Mouse (Mus musculus) midbrain, embryonic 13.5 days (tissue): ENCODE measurements at regions not wholly inside any gene's neighbourhood (a gene's known extent, or its start where the extent isn't known, plus 50 kb on each side); places are given as distances from the start of the nearest gene placed in this dataset.

ENCODE experiments used
- ATAC-seq: fragments of 200-750 bp; cut with Nextera tagmentation; 2 replicates; pipeline ENCODE4 v1.8.0; 2017; ENCODE audit warnings: mild to moderate bottlenecking, moderate TSS enrichment, moderate library complexity
- H3K27ac ChIP-seq: fragments of 300-500 bp; sonication (generic); 2 replicates; pipeline ENCODE4 v1.5.1; 2015; ENCODE audit warnings: inconsistent platforms, mild to moderate bottlenecking, moderate library complexity
- H3K27me3 ChIP-seq: fragments of 300-500 bp; sonication (generic); 2 replicates; pipeline ENCODE4 v1.6.1; 2015; ENCODE audit warnings: mild to moderate bottlenecking, inconsistent platforms
- H3K36me3 ChIP-seq: fragments of 300-500 bp; sonication (generic); 2 replicates; pipeline ENCODE4 v1.6.1; 2015; ENCODE audit warnings: mild to moderate bottlenecking, inconsistent platforms
- H3K4me1 ChIP-seq: fragments of 300-500 bp; sonication (generic); replicated peaks from 2 replicates; pipeline ENCODE4 v1.6.1; 2015; ENCODE audit warnings: inconsistent platforms
- H3K4me2 ChIP-seq: fragments of 300-500 bp; sonication (generic); replicated peaks from 2 replicates; pipeline ENCODE4 v1.6.1; 2015; ENCODE audit warnings: moderate library complexity, mild to moderate bottlenecking, inconsistent platforms
- H3K4me3 ChIP-seq: fragments of 300-500 bp; sonication (generic); replicated peaks from 2 replicates; pipeline ENCODE4 v1.5.1; 2015; ENCODE audit warnings: mild to moderate bottlenecking, inconsistent platforms
- H3K9ac ChIP-seq: fragments of 300-500 bp; sonication (generic); replicated peaks from 2 replicates; pipeline ENCODE4 v1.6.1; 2015; ENCODE audit warnings: mild to moderate bottlenecking, inconsistent platforms
- H3K9me3 ChIP-seq: fragments of 300-500 bp; sonication (generic); 2 replicates; pipeline ENCODE4 v1.6.1; 2016; ENCODE audit warnings: mild to moderate bottlenecking, inconsistent platforms
- WGBS: fragments of 180-500 bp; shearing (Covaris S2); methylation state at CpG from one replicate; pipeline ENCODE4 v1.1.7; 2015; 5-methylcytosine and 5-hydroxymethylcytosine counted together

DNA sequence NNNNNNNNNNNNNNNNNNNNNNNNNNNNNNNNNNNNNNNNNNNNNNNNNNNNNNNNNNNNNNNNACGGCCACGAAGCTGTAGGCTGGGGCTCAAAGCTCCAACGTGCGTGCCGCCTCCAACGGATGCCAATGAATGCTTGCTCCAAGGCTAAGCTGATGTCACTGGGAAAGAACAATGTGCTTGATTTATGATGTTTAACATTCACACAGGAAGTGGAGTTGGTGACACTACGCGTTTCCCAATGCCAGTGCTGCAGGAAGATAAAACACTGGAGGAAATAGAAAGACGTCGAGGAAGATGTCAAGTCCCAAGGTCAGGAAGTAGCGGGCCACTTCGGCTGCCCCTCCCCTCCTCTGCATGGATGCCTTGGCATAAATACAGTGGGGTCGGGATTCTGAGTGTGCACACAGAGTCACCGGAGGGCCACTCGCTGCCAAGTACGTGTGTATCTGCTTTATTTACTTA lies 180.7 kb upstream of the Azi2 start:
- Histone ChIP-seq H3K36me3 (no peaks in the 10 kb centered on the region), H3K4me2 (no peak overlapping the region), H3K9me3 (no peaks in the 10 kb centered on the region), H3K9ac (no peak overlapping the region), H3K27ac (no peak overlapping the region), H3K4me1 (0 out of 2 replicates have a peak, but pooled peaks cover 5% of the 10 kb centered on the region), H3K27me3 (no peaks in the 10 kb centered on the region), H3K4me3 (no peak overlapping the region)
- no peak for ATAC-seq
- WGBS, result 82% methylated on average over 16 of the region's 16 CpGs

DNA sequence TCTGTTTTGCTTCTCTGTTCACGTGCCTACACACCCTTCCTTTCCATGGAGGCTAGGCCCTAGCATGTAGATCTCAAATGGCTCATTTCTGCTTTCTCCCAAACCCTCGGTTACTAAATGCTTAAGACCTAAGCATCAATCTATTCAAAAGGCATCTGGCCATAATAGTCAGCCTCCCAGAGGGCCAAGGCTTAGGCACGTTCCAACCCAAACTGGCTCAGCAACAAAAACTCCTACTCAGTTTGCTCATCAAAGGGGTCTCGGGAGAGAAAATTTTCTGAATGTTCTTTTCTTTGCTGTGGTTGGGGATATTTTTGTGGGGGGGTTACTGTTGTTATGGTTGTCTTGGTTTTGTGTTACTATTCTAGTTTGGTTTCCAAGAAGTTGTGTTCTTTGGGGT lies 196.8 kb upstream of the Azi2 start:
- H3K36me3 ChIP-seq, result no peaks in the 10 kb centered on the region
- no peaks in the 10 kb centered on the region for H3K4me1 ChIP-seq
- no peak overlapping the region for H3K27ac ChIP-seq
- no peaks in the 10 kb centered on the region for H3K27me3 ChIP-seq
- H3K4me3 ChIP-seq, result no peak overlapping the region
- H3K4me2 ChIP-seq, result no peak overlapping the region
- H3K9ac ChIP-seq, result no peak overlapping the region
- ATAC-seq, result no peak
- H3K9me3 ChIP-seq, result no peaks in the 10 kb centered on the region
- WGBS, result 54% methylated on average over 4 of the region's 4 CpGs

DNA sequence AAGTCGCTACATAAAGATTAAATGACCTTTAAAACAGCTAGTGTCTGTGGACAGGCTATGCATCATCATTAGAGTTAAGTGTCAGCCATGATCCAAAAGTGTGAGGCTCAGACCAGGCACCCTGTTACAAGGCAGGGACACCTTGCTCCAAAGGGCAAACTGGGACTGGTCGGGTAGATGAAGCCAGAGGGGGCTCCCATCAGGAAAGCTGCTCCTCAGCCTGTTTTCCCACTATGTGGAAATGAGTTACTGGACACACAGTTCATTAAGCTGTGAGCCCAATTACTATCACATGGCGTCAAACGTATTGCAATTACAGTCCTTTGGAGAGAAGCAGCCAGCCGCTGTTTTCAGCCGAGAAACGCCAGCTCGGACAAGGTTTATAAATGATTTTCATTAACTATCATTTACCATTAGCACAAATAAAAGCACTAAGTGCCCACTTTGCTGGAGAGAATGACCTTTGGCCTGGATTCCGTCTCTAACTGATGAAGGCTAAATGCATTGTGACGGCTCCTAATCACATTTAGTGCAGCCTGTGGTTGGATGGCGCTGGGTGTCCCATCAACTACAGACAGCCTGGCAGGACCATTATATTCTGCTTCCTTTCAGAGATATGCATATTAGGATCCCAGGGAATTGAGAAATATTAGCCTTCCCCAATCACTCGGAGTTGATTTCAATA lies 203.5 kb upstream of the Azi2 start:
- 41% methylated on average over 12 of the region's 12 CpGs for WGBS
- Histone ChIP-seq H3K27ac (no peak overlapping the region), H3K27me3 (no peaks in the 10 kb centered on the region), H3K9me3 (no peaks in the 10 kb centered on the region), H3K4me3 (no peak overlapping the region), H3K4me1 (peaks cover 14% of the 10 kb centered on the region), H3K4me2 (no peak overlapping the region), H3K36me3 (no peaks in the 10 kb centered on the region), H3K9ac (no peak overlapping the region)
- 0 out of 2 replicates have a peak, but pooled peaks have one; percentile 40 for ATAC-seq

DNA sequence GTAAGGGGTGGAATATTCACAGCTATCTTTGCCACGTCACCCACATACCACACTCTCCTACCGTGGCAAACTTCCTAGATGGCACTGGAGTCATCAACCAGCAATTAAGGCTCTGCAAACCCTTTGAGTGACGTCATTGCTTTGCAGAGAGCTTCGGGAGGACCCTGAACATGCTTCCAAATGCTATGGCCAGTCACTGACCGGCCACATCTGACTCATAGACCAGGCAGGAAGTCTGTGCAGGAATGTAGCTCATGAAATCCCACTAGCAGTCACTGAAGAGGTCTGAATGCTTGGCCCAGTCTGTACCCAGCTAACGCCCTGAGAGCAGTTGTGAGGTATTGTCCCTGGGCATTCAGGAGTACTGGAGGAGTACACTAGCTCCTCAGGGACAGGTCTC lies 203.9 kb upstream of the Rbms3 start:
- 84% methylated on average over 6 of the region's 6 CpGs for WGBS
- ATAC-seq, result no peak
- H3K27ac ChIP-seq, result no peak overlapping the region

DNA sequence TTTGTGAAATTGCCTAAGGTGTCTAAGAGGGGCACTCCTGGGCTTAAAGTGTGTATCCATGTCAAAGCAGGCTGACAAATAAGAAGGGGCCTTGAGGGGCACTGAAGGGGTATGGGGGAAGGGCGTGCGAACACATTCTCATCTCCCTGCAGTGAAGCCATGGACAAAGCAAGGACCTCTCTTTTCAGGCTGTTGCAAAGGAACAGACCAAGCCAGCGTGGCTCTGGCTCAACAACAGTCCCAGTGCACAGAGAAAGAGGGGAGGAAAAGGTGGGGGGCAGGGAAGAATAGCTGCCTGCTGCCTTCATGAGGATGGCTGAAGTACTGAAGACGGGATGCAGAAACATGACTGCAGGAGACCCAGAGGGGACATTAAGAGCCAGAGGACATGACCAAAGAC lies 184.9 kb upstream of the Rbms3 start:
- peak; percentile 70 for ATAC-seq
- no peaks in the 10 kb centered on the region for H3K9me3 ChIP-seq
- H3K9ac ChIP-seq, result no peak overlapping the region
- no peak overlapping the region for H3K4me3 ChIP-seq
- H3K4me1 ChIP-seq, result peaks cover 13% of the 10 kb centered on the region
- WGBS, result 21% methylated on average over 4 of the region's 4 CpGs
- no peaks in the 10 kb centered on the region for H3K27me3 ChIP-seq
- no peak overlapping the region for H3K27ac ChIP-seq
- H3K4me2 ChIP-seq, result no peak overlapping the region
- H3K36me3 ChIP-seq, result no peaks in the 10 kb centered on the region

More for the DNA sequence above, 203.9 kb upstream of the Rbms3 start:
- Histone ChIP-seq H3K27me3 (no peaks in the 10 kb centered on the region), H3K9me3 (no peaks in the 10 kb centered on the region), H3K9ac (no peak overlapping the region), H3K4me1 (peaks cover 14% of the 10 kb centered on the region), H3K4me3 (no peak overlapping the region), H3K4me2 (no peak overlapping the region), H3K36me3 (no peaks in the 10 kb centered on the region)

DNA sequence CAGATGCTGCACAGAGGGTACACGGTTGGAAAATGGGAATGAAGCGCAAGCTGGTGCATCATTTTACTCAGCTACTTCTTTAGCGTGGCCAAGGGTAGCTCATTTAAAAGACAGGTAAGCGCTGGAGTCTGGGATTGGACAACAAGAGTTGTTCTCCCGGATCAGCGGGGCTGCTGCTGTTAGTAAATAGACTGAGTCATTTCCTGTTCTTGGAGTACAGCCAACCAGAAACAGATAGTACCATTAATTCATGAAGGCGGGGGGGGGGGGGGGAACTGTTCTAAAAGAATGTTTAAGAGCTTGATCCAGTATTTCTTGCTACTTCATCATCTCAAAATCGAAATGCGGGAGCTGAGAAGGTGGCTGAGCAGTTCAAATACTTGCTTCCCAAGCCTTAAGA lies 183.5 kb upstream of the Rbms3 start:
- Histone ChIP-seq H3K4me1 (peaks cover 13% of the 10 kb centered on the region), H3K9ac (no peak overlapping the region), H3K4me2 (no peak overlapping the region), H3K27ac (no peak overlapping the region), H3K9me3 (no peaks in the 10 kb centered on the region), H3K4me3 (no peak overlapping the region), H3K27me3 (no peaks in the 10 kb centered on the region), H3K36me3 (no peaks in the 10 kb centered on the region)
- ATAC-seq, result no peak
- WGBS, result 90% methylated on average over 9 of the region's 9 CpGs

DNA sequence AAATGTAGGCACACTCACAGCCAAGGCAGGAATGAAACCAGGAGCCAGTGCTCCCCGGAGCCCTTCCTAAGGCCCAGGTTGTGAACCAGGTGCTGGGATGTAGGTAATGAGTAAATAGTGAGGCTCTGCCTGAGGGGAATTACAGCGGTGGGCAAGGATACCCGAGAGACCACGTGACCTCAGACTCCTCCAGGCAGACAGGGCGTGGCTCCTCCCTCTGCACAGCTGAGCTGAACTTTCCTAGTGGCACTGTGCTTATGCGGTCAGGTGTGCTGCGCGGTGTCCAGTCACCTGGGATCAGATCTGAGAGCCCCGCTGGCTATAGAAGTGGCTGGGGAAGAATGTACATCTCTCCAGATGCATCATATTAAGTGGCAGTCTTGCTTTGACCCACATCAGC lies 176.1 kb upstream of the Rbms3 start:
- Histone ChIP-seq H3K36me3 (no peaks in the 10 kb centered on the region), H3K9me3 (no peaks in the 10 kb centered on the region), H3K27ac (no peak overlapping the region), H3K4me1 (no peaks in the 10 kb centered on the region), H3K4me2 (no peak overlapping the region), H3K27me3 (no peaks in the 10 kb centered on the region), H3K9ac (no peak overlapping the region), H3K4me3 (no peak overlapping the region)
- WGBS, result 88% methylated on average over 9 of the region's 9 CpGs
- no peak for ATAC-seq

DNA sequence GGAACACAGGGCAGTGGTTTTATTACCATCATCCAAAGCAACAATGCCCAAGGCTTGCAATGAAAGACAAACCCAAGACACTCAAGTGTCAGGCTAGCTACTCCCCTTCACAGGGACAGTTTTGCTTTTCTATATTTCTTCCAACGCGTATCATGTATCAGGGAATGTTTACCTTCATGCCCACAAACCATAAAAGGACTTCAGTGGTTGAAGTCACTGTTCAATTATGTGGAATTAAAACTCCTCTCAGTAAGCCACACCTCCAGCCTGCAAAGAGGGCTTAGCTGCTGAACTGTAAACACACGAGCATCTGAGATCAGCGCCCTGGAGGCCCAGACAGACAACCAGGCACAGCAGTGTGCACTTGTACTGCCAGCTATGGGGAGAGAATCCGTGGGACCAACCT lies 154.5 kb upstream of the Rbms3 start:
- no peak overlapping the region for H3K4me3 ChIP-seq
- H3K27me3 ChIP-seq, result no peaks in the 10 kb centered on the region
- no peak for ATAC-seq

DNA sequence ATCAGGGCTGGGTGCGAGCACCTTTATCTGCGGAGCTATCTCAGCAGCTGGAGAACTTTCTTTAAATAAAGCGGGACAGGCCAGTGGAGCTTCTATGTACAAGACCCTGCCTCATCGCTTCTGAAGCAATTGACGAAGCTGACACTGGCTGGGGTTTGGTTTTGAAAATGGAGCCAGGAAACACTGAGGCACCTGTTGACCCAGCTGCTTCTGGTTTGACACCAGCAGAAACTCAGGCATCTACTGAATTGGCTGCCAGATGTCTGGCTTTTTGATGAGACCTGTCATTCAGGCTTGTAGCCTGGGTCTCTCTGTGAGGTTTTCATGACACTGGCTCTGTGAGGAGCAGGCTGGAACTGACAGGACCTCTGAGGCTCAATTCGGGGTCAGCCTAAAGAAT lies 124.9 kb upstream of the Rbms3 start:
- Histone ChIP-seq H3K4me1 (no peaks in the 10 kb centered on the region), H3K36me3 (no peaks in the 10 kb centered on the region), H3K27ac (no peak overlapping the region), H3K4me2 (no peak overlapping the region), H3K4me3 (no peak overlapping the region), H3K9ac (no peak overlapping the region), H3K27me3 (no peaks in the 10 kb centered on the region), H3K9me3 (no peaks in the 10 kb centered on the region)
- 87% methylated on average over 6 of the region's 6 CpGs for WGBS
- ATAC-seq, result no peak

More for the DNA sequence above, 154.5 kb upstream of the Rbms3 start:
- Histone ChIP-seq H3K4me1 (no peaks in the 10 kb centered on the region), H3K9me3 (no peaks in the 10 kb centered on the region), H3K27ac (no peak overlapping the region), H3K4me2 (no peak overlapping the region), H3K9ac (no peak overlapping the region), H3K36me3 (no peaks in the 10 kb centered on the region)
- WGBS, result 73% methylated on average over 5 of the region's 5 CpGs

DNA sequence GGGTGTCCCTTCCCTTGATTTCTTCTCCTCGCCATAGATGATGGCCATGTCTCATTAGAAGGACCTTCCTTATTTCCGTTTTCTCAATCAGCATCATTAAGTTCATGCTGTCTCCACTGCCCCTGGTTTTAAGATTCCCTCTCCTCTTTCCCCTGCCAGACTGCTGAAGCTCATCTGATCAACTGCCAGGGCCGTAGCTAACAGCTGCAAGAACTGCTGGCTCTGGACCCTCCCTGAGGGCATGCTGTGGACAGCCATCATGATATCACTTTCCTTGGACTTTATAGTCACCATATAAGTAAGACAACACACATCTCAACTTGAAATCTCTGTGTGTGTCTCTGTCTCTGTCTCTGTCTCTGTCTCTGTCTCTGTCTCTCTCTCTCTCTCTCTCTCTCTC lies 123.8 kb upstream of the Rbms3 start:
- 89% methylated on average over 3 of the region's 3 CpGs for WGBS
- no peaks in the 10 kb centered on the region for H3K4me1 ChIP-seq
- H3K27me3 ChIP-seq, result no peaks in the 10 kb centered on the region
- no peak overlapping the region for H3K4me2 ChIP-seq
- H3K36me3 ChIP-seq, result no peaks in the 10 kb centered on the region
- H3K27ac ChIP-seq, result no peak overlapping the region
- H3K9ac ChIP-seq, result no peak overlapping the region
- no peaks in the 10 kb centered on the region for H3K9me3 ChIP-seq
- H3K4me3 ChIP-seq, result no peak overlapping the region
- no peak for ATAC-seq

DNA sequence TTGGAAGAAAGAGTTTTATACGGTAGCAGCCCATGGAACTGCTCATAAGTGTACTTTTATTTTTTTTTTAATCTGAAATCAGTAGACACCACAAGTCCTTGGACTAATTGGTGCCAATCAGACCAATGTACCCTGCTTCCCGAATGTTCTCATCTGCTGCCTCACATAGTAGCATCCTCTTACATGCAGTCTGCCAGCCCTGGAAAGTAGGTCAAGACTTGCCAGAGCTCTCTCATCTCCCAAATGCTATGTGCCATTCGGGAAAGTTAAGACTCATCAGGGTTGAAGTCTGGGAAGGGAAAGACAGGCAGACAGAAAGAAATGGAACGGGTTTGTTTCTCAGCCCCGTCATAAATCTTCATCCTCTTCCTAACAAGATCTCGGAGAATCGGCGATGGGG lies 115.2 kb upstream of the Rbms3 start:
- ATAC-seq, result no peak
- no peak overlapping the region for H3K27ac ChIP-seq
- no peak overlapping the region for H3K9ac ChIP-seq
- no peak overlapping the region for H3K4me3 ChIP-seq
- 95% methylated on average over 8 of the region's 8 CpGs for WGBS
- H3K4me2 ChIP-seq, result no peak overlapping the region
- H3K9me3 ChIP-seq, result no peaks in the 10 kb centered on the region
- H3K27me3 ChIP-seq, result no peaks in the 10 kb centered on the region
- no peaks in the 10 kb centered on the region for H3K36me3 ChIP-seq
- peaks cover 7% of the 10 kb centered on the region; the same call in 1 of the 2 replicates for H3K4me1 ChIP-seq

DNA sequence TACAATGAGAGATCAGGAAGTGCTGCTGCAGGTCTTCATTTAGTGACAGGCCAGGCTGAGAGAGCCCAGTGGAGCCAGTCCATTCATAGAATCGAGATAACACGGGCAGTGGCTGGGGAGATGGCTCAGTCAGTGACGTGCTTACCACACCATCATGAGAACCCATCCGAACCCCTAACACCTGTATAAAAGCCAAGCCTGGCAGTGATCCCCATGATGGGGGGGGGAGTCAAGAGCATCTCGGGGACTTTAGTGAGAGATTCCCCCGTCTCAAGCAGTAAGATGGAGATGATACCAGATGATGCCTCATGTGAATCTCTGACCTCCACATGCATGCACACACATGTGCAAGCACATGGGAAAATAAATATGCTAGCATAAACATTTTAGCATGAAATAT lies 99.7 kb upstream of the Rbms3 start:
- no peak for ATAC-seq
- Histone ChIP-seq H3K4me3 (no peak overlapping the region), H3K4me2 (no peak overlapping the region), H3K36me3 (no peaks in the 10 kb centered on the region), H3K27me3 (no peaks in the 10 kb centered on the region), H3K4me1 (no peaks in the 10 kb centered on the region), H3K9ac (no peak overlapping the region), H3K9me3 (no peaks in the 10 kb centered on the region), H3K27ac (no peak overlapping the region)
- WGBS, result 89% methylated on average over 6 of the region's 6 CpGs

DNA sequence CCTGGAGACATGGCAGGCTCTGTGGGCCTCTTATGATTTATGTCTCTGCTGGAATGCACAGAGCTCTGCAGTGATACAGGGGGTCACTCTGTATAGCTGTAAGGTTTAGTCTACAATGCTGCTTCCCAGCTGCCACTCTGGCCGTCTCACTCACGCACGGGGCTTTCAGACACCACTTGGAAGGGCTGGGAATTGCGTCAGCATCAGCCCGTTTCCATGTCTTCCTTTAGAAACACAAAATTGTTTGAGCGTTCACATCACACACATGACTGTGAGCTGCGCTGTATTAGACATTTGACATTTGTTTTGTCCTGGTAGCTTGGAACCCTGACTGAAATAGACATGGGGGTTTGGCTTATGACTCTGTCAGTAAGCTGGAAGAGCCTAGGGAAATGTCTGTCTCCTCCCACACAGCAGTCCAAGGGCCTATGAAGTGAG lies 90.5 kb upstream of the Rbms3 start:
- H3K27ac ChIP-seq, result no peak overlapping the region
- WGBS, result 89% methylated on average over 7 of the region's 7 CpGs
- H3K4me1 ChIP-seq, result no peaks in the 10 kb centered on the region
- no peak for ATAC-seq
- H3K27me3 ChIP-seq, result no peaks in the 10 kb centered on the region
- H3K36me3 ChIP-seq, result no peaks in the 10 kb centered on the region
- H3K4me2 ChIP-seq, result no peak overlapping the region
- no peaks in the 10 kb centered on the region for H3K9me3 ChIP-seq
- no peak overlapping the region for H3K9ac ChIP-seq
- H3K4me3 ChIP-seq, result no peak overlapping the region
